Mouse (Mus musculus) cerebellum, adult 2 months (tissue): ENCODE results near the gene Arel1.

ENCODE experiments used
- CTCF ChIP-seq: fragments of 200-500 bp; IDR thresholded peaks from 2 replicates; pipeline ENCODE4 v1.5.1; 2011; ENCODE audit warnings: low read depth, mild to moderate bottlenecking, control low read depth, low read length, moderate library complexity, borderline replicate concordance; ENCODE audit not compliant: insufficient read depth
- POLR2A ChIP-seq: fragments of 200-500 bp; IDR thresholded peaks from 2 replicates; pipeline ENCODE4 v1.6.1; 2011; ENCODE audit warnings: low read length, control low read depth, borderline replicate concordance; ENCODE audit not compliant: insufficient read depth

DNA sequence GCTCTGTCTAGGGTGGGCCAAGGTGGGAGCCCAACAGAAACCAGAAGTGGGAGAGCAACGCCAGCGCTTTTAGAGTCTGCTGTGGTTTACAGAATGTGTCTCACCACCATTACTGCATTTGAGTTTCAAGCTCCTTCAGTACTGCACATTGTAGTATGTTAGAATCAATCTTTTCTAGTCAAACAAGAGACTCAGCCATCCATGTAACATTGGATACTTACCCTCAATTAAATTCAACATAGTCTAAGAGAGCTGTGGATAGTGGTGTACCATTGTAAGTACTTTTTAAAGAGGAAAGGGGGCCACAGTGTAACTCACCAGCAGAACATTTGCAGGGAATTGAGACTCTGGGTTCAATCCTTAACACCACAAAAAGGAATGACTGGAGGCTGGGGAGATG lies 59.1 kb downstream of the Arel1 start:
- TF ChIP-seq CTCF: no peak
- TF ChIP-seq POLR2A: no peak
